35 mouse cellular contexts compared by ENCODE assay signal in the genomic region with DNA sequence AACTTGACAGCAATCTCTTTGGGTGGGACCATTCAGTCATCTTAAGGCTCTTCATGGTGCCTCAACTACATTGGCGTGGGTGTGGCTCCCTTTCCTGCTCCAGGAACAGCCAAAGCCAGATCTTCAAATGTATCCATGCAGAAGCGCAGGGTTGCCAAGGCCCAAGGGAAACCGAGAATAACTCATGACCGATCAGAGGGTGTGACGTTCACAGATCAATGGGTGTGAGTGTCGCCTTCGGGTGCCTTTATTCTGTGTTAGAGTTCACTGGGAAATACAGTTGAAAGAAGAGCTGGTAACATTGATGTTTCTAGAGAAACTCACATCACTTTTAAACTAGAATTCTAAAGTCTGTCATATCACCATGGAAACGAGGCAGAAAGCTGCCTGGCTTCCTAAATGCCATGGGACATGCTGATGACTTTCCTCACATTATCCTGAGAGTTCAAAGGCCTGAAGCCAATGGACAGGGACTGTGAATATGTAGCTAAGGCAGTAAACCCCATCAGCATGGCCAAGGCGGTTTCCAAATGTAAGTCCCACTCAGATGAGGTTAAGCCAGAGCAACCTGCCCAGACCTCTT.
A peak's percentile ranks its signal among the peaks of the same experiment; 100 is the strongest.
DNase-seq lines count a peak whose midpoint lies in the region; ATAC-seq and TF ChIP-seq lines count a peak whose summit lies in the region.
"Had no signal": no experiment of that assay in that cellular context is flagged by ENCODE, and none has a peak within 500 bp of the region (broad histone marks: within the 10 kb centered on the region; RNA-seq: fewer than 3 reads in every experiment).

No protein-coding gene starts in this region.

- 0 out of 2 replicates have a peak overlapping the region, but pooled peaks have one; percentile 45 for H3K27ac ChIP-seq in forebrain, postnatal 0 days (ENCODE audit: low read depth, low read length)
- H3K27ac ChIP-seq in forebrain, embryonic 13.5 days, result no peak overlapping the region
- H3K27ac ChIP-seq: embryonic facial prominence, embryonic 13.5 days; forebrain, embryonic 10.5 days; heart, embryonic 10.5 days; heart, embryonic 15.5 days; hindbrain, embryonic 12.5 days; kidney, embryonic 15.5 days; left cerebral cortex, adult 2 months; limb, embryonic 10.5 days; limb, embryonic 15.5 days; liver, embryonic 13.5 days; neural tube, embryonic 15.5 days had no signal

- intact Hi-C loops in left cerebral cortex, postnatal 14 days (cut with DNase I), result no loop called here

- DNase-seq in forebrain, postnatal 0 days, result peak; percentile 52
- DNase-seq in left cerebral cortex, postnatal 14 days (ENCODE audit: low spot score in 2 of 2), result peak; percentile 5 to 32
- no peak for DNase-seq in left cerebral cortex, adult 11 months (ENCODE audit: low spot score)
- DNase-seq in right cerebral cortex, postnatal 4 days, result peak; percentile 8
- DNase-seq in right cerebral cortex, postnatal 36 days (ENCODE audit: low spot score in 2 of 2), result no peak
- DNase-seq: adrenal gland, postnatal 14 days; cerebellum, adult 18-20 months; cerebellum, postnatal 10 days; gastrocnemius, postnatal 25 days; heart, adult 11 months; kidney, adult 18-20 months; kidney, postnatal 25 days; liver, embryonic 13.5 days; lung, adult 18-20 months; lung, postnatal 4 days; retina, postnatal 1 day; right cerebral cortex, postnatal 14 days; spleen, adult 18-20 months; thymus, adult 18-20 months; thymus, postnatal 25 days had no signal

- H3K27me3 ChIP-seq in forebrain, postnatal 0 days (ENCODE audit: insufficient read depth, low read length), result no peaks in the 10 kb centered on the region
- no peaks in the 10 kb centered on the region for H3K27me3 ChIP-seq in forebrain, embryonic 13.5 days
- H3K27me3 ChIP-seq: embryonic facial prominence, embryonic 13.5 days; heart, embryonic 15.5 days; hindbrain, embryonic 12.5 days; kidney, embryonic 15.5 days; limb, embryonic 15.5 days; liver, embryonic 13.5 days; neural tube, embryonic 15.5 days; Patski had no signal

- 74% methylated on average over 9 of the region's 9 CpGs for WGBS in forebrain, postnatal 0 days
- WGBS in forebrain, embryonic 13.5 days, result 92% methylated on average over 9 of the region's 9 CpGs

- TF ChIP-seq CTCF in forebrain, postnatal 0 days (IDR thresholded peaks at IDR 0.05; ENCODE audit: low read depth), result no peak

- peaks cover 5% of the 10 kb centered on the region; the same call in 1 of the 2 replicates for H3K4me1 ChIP-seq in forebrain, postnatal 0 days (ENCODE audit: insufficient read depth)
- H3K4me1 ChIP-seq in forebrain, embryonic 13.5 days, result no peaks in the 10 kb centered on the region
- H3K4me1 ChIP-seq: embryonic facial prominence, embryonic 13.5 days; forebrain, embryonic 10.5 days; heart, embryonic 10.5 days; heart, embryonic 15.5 days; hindbrain, embryonic 12.5 days; kidney, embryonic 15.5 days; limb, embryonic 10.5 days; limb, embryonic 15.5 days; liver, embryonic 13.5 days had no signal

- H3K36me3 ChIP-seq in forebrain, postnatal 0 days (ENCODE audit: insufficient read depth), result no peaks in the 10 kb centered on the region
- no peaks in the 10 kb centered on the region for H3K36me3 ChIP-seq in forebrain, embryonic 13.5 days (ENCODE audit: poor library complexity, severe bottlenecking)
- H3K36me3 ChIP-seq: embryonic facial prominence, embryonic 13.5 days; forebrain, embryonic 10.5 days; heart, embryonic 10.5 days; heart, embryonic 15.5 days; hindbrain, embryonic 12.5 days; kidney, embryonic 15.5 days; limb, embryonic 10.5 days; limb, embryonic 15.5 days; liver, embryonic 13.5 days; neural tube, embryonic 15.5 days had no signal

- H3K4me3 ChIP-seq in forebrain, postnatal 0 days (ENCODE audit: low read depth, low read length), result no peak overlapping the region
- H3K4me3 ChIP-seq in forebrain, embryonic 13.5 days, result no peak overlapping the region
- H3K4me3 ChIP-seq: embryonic facial prominence, embryonic 13.5 days; forebrain, embryonic 10.5 days; heart, embryonic 10.5 days; heart, embryonic 15.5 days; hindbrain, embryonic 12.5 days; kidney, embryonic 15.5 days; left cerebral cortex, adult 2 months; limb, embryonic 10.5 days; limb, embryonic 15.5 days; liver, embryonic 13.5 days; neural tube, embryonic 15.5 days had no signal

- no peak overlapping the region for H3K9ac ChIP-seq in forebrain, postnatal 0 days
- H3K9ac ChIP-seq in forebrain, embryonic 13.5 days, result no peak overlapping the region
- H3K9ac ChIP-seq: embryonic facial prominence, embryonic 13.5 days; heart, embryonic 15.5 days; hindbrain, embryonic 12.5 days; kidney, embryonic 15.5 days; limb, embryonic 15.5 days; liver, embryonic 13.5 days; neural tube, embryonic 15.5 days had no signal

- no peaks in the 10 kb centered on the region for H3K9me3 ChIP-seq in forebrain, postnatal 0 days (ENCODE audit: low read length)
- H3K9me3 ChIP-seq in forebrain, embryonic 13.5 days (replicated peaks), result no peaks in the 10 kb centered on the region
- H3K9me3 ChIP-seq: embryonic facial prominence, embryonic 13.5 days; forebrain, embryonic 10.5 days; heart, embryonic 10.5 days; heart, embryonic 15.5 days; hindbrain, embryonic 12.5 days; kidney, embryonic 15.5 days; limb, embryonic 10.5 days; limb, embryonic 15.5 days; liver, embryonic 13.5 days; neural tube, embryonic 15.5 days had no signal

- H3K4me2 ChIP-seq in forebrain, postnatal 0 days (ENCODE audit: low read depth), result no peak overlapping the region
- no peak overlapping the region for H3K4me2 ChIP-seq in forebrain, embryonic 13.5 days
- H3K4me2 ChIP-seq: embryonic facial prominence, embryonic 13.5 days; heart, embryonic 15.5 days; hindbrain, embryonic 12.5 days; kidney, embryonic 15.5 days; limb, embryonic 15.5 days; liver, embryonic 13.5 days; neural tube, embryonic 15.5 days had no signal

- peak; percentile 81 for ATAC-seq in forebrain, postnatal 0 days
- no peak for ATAC-seq in forebrain, embryonic 13.5 days
- ATAC-seq in activated CD4-positive, CD25-positive, alpha-beta regulatory T cell, adult 4 months, result no peak
- ATAC-seq: inflammation-experienced regulatory T-cells, adult 6 months; lung, postnatal 0 days; Patski had no signal

Comparison
In these comparisons a context has a peak if more than half of its experiments do, and no peak if none do; other contexts are left out.
1. DNase-seq: peak in forebrain, postnatal 0 days (single experiment), left cerebral cortex, postnatal 14 days (2 of 2) and right cerebral cortex, postnatal 4 days (single experiment); none in left cerebral cortex, adult 11 months (single experiment) and right cerebral cortex, postnatal 36 days (0 of 2).